Mouse (Mus musculus) heart, adult 9 months (tissue): ENCODE measurements around the gene Gm10670.
"Not testable (repeated sequence)": the region's sequence is repeated elsewhere in the genome, so short reads cannot be mapped to it uniquely, and the experiment has no call there.

Experiments
- DNase-seq, 2 experiments: peaks; one replicate each; pipeline ENCODE4 v3.0.0; 2022; ENCODE audit warnings: low spot score in 2 of 2

Gene Gm10670

GRCm38 (mm10) chr7:20474825-20475224, at the start of gene Gm10670:
TSS of gene Gm10670 (minus strand) at chr7:20474925.
- DNase-seq: not testable (repeated sequence)

GRCm38 (mm10) chr7:20510434-20510833, 35.7 kb upstream of the Gm10670 start, which contains the start of gene Vmn1r103:
TSS of gene Vmn1r103 (minus strand) at chr7:20510534.
- not testable (repeated sequence) for DNase-seq

DNA sequence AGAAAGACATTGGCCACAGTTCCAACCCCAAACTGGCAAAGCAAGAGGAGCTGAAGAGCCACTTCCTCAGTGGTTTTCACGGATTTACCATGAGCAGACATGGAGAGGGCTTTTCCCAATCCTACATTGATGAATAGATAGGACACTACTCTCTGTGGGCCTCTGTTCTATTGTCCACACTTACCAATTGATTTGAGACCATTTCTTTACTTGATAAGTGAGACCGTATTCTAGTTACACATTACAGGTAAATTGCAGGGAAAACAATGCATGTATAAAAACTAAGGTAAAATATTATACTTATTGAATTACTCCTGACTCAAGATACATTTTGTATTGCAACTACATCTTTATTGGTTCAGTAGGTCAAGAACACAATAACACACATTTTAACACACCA, 32.2 kb downstream of the Gm10670 start, which contains the start of gene Vmn1r101:
Gene Vmn1r101 (minus strand): TSS at position 101 of the 400 bp plus-strand sequence.
- DNase-seq: not testable (repeated sequence)
